Mouse (Mus musculus) stomach, postnatal 0 days (tissue): ENCODE results near the gene Evi2b. TPM values are rescaled to one million over a fixed set of nuclear protein-coding genes. Genes with fewer than 3 reads are reported as not detected.

Experiments
- ATAC-seq: fragments of 200-750 bp; cut with Nextera tagmentation; 2 replicates; pipeline ENCODE4 v1.8.0; 2017; ENCODE audit not compliant: low FRiP score, low TSS enrichment
- DNase-seq: peaks from one replicate; pipeline ENCODE4 v3.0.0-alpha.2; 2016; ENCODE audit warnings: low spot score
- H3K27ac ChIP-seq: fragments of 300-500 bp; sonication (generic); replicated peaks from 2 replicates; pipeline ENCODE4 v1.5.1; 2014; ENCODE audit warnings: mild to moderate bottlenecking, control low read depth
- H3K27me3 ChIP-seq: fragments of 300-500 bp; sonication (generic); 2 replicates; pipeline ENCODE4 v1.6.1; 2014; ENCODE audit warnings: low read length; ENCODE audit not compliant: control insufficient read depth, insufficient read depth
- H3K36me3 ChIP-seq: fragments of 300-500 bp; sonication (generic); 2 replicates; pipeline ENCODE4 v1.6.1; 2014; ENCODE audit warnings: low read length, mixed read lengths; ENCODE audit not compliant: control insufficient read depth, insufficient read depth
- H3K4me1 ChIP-seq: fragments of 300-500 bp; sonication (generic); replicated peaks from 2 replicates; pipeline ENCODE4 v1.6.1; 2014; ENCODE audit warnings: antibody characterized with exemption; ENCODE audit not compliant: control insufficient read depth, insufficient read depth
- H3K4me2 ChIP-seq: fragments of 300-500 bp; sonication (generic); replicated peaks from 2 replicates; pipeline ENCODE4 v1.6.1; 2014; ENCODE audit warnings: low read depth, mild to moderate bottlenecking, control low read depth, moderate library complexity
- H3K4me3 ChIP-seq: fragments of 300-500 bp; sonication (generic); 2 replicates; pipeline ENCODE4 v1.5.1; 2014; ENCODE audit warnings: low read depth, low read length, control low read depth
- H3K9ac ChIP-seq: fragments of 300-500 bp; sonication (generic); 2 replicates; pipeline ENCODE4 v1.6.1; 2014; ENCODE audit warnings: mild to moderate bottlenecking, low read length, control low read depth, mixed read lengths
- H3K9me3 ChIP-seq: fragments of 300-500 bp; sonication (generic); 2 replicates; pipeline ENCODE4 v1.6.1; 2016; ENCODE audit warnings: low read length; ENCODE audit not compliant: control insufficient read depth
- CTCF ChIP-seq: IDR thresholded peaks from 2 replicates; pipeline ENCODE4 v1.5.1; 2016; ENCODE audit warnings: antibody characterized with exemption, low read depth, mild to moderate bottlenecking, moderate library complexity
- EP300 ChIP-seq: optimal IDR thresholded peaks from 2 replicates; pipeline ENCODE3; 2016; ENCODE audit warnings: antibody characterized with exemption
- WGBS: fragments of 180-500 bp; shearing (Covaris S2); extraction: QIAGEN DNeasy Blood & Tissue Kit; methylation state at CpG from one replicate; pipeline ENCODE4 v1.1.7; 2014; 5-methylcytosine and 5-hydroxymethylcytosine counted together
- polyA plus RNA-seq: library from polyadenylated mRNA; unstranded; fragments of >200 nt; fragmentation: Nextera tagmentation; extraction: Ambion mirVana; gene quantifications from 2 replicates; pipeline ENCODE4 v1.2.1, GENCODE M21; 2015

Gene Evi2b
- polyA plus RNA-seq, 1 experiment from 2014 or later: 0.53 TPM

DNA sequence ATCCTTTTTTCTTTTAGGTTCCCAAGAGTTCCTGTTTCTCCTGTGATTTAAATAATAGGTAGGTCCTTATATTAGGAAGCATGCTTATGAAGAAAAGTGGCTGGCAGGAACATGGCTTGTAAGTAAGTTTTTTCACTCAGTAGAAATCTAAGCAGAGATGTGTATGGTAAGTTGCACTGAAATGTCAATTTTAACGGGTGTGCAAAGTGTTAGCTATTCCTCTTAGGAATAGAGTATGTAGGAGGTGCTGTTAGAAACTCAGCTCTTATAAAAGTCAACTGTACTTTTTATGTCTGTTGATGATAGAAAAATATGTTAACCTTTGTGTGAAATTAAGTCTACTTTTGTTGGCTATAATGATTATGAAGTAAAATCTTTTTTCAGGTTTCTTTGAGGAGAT, 55.5 kb downstream of the Evi2b start:
- H3K27ac ChIP-seq: no peak overlapping the region
- no peak overlapping the region for H3K4me2 ChIP-seq
- ATAC-seq (no peak), DNase-seq (no peak)
- H3K4me3 ChIP-seq: no peak overlapping the region
- no peak for TF ChIP-seq EP300
- TF ChIP-seq CTCF: no peak
- no peaks in the 10 kb centered on the region for H3K27me3 ChIP-seq
- H3K9me3 ChIP-seq: no peaks in the 10 kb centered on the region
- no peaks in the 10 kb centered on the region for H3K4me1 ChIP-seq
- 68% methylated on average over 1 of the region's 1 CpGs for WGBS
- no peak overlapping the region for H3K9ac ChIP-seq
- H3K36me3 ChIP-seq: peaks cover 9% of the 10 kb centered on the region; the same call in 1 of the 2 replicates

Other genes with a start within 250 kb of the Evi2b start
- gene Gm9964, start 226.9 kb downstream of the Evi2b start, polyA plus RNA-seq: not detected in 2 replicates
- gene Nf1, start 184.1 kb downstream of the Evi2b start, polyA plus RNA-seq: 2.6 and 3.2 TPM in 2 replicates
- gene Omg, start 19.7 kb downstream of the Evi2b start, polyA plus RNA-seq: 0.27 and 0.30 TPM in 2 replicates
- 0.05 and 0.28 TPM in 2 replicates for gene Evi2, start 6.8 kb upstream of the Evi2b start, polyA plus RNA-seq
- gene Evi2a, start 6.8 kb upstream of the Evi2b start, polyA plus RNA-seq: 3.0 and 4.5 TPM in 2 replicates
- 0.98 and 1.7 TPM in 2 replicates for gene Rab11fip4, start 67.5 kb upstream of the Evi2b start, polyA plus RNA-seq